In the genomic region with DNA sequence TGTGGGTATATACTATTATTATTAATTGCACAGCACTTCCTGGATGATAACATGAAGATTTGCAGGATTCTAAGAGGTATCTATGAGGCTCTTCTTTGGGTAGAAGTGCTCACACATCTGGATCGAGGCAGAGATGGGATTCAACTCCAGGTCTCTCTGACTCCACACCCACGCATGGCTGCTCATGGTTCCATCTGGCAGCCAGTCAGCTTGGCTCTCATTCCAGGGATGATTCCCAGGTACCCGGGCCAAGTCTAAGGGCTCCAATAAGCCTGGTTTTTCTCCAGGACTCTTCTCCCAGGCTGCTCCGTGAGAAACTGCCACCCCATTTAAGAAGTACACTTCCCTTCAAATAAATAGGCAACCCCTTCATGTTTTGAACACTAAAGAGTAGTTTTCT, we compare ENCODE assay signal across 9 mouse cellular contexts.
A peak's percentile ranks its signal among the peaks of the same experiment; 100 is the strongest.
DNase-seq lines count a peak whose midpoint lies in the region; ATAC-seq lines count a peak whose summit lies in the region.
"Had no signal": no experiment of that assay in that cellular context is flagged by ENCODE, and none has a peak within 500 bp of the region (broad histone marks: within the 10 kb centered on the region; RNA-seq: fewer than 3 reads in every experiment).

No protein-coding gene starts in this region.

- H3K4me2 ChIP-seq in kidney, embryonic 14.5 days (replicated peaks; ENCODE audit: low read depth, low read length) = no peak overlapping the region
- no peak overlapping the region for H3K4me2 ChIP-seq in hindbrain, embryonic 14.5 days (replicated peaks)

- peak; percentile 73 for DNase-seq in kidney, adult 18-20 months
- DNase-seq in cerebellum, adult 8-10 months = peak; percentile 56
- DNase-seq in heart, adult 8-10 months (ENCODE audit: low spot score) = peak; percentile 36
- peak; percentile 52 for DNase-seq in ovary, postnatal 10 days (ENCODE audit: low spot score)
- no peak for DNase-seq in B cell, adult 2 months
- no peak for DNase-seq in layer of hippocampus, postnatal 36 days
- no peak for DNase-seq in hindbrain, embryonic 14.5 days (ENCODE audit: low spot score)

- no peaks in the 10 kb centered on the region for H3K36me3 ChIP-seq in kidney, embryonic 14.5 days (ENCODE audit: control insufficient read depth, insufficient read depth, low read length)
- no peaks in the 10 kb centered on the region for H3K36me3 ChIP-seq in hindbrain, embryonic 14.5 days (replicated peaks; ENCODE audit: control insufficient read depth, insufficient read depth)

- peaks cover 30% of the 10 kb centered on the region for H3K4me1 ChIP-seq in kidney, embryonic 14.5 days (ENCODE audit: control insufficient read depth, insufficient read depth, low read length)
- no peaks in the 10 kb centered on the region for H3K4me1 ChIP-seq in hindbrain, embryonic 14.5 days (replicated peaks; ENCODE audit: control insufficient read depth, insufficient read depth, low read length)

- H3K9ac ChIP-seq in kidney, embryonic 14.5 days (ENCODE audit: low read depth, low read length) = no peak overlapping the region
- H3K9ac ChIP-seq in hindbrain, embryonic 14.5 days = no peak overlapping the region

- H3K4me3 ChIP-seq in kidney, embryonic 14.5 days (ENCODE audit: low read length) = no peak overlapping the region
- no peak overlapping the region for H3K4me3 ChIP-seq in hindbrain, embryonic 14.5 days (replicated peaks; ENCODE audit: low read length)

- no peaks in the 10 kb centered on the region for H3K9me3 ChIP-seq in kidney, embryonic 14.5 days (ENCODE audit: control insufficient read depth, low read length)
- no peaks in the 10 kb centered on the region for H3K9me3 ChIP-seq in hindbrain, embryonic 14.5 days (ENCODE audit: control insufficient read depth, low read length)

- no peaks in the 10 kb centered on the region for H3K27me3 ChIP-seq in kidney, embryonic 14.5 days (ENCODE audit: control insufficient read depth, insufficient read depth, low read length)
- no peaks in the 10 kb centered on the region for H3K27me3 ChIP-seq in hindbrain, embryonic 14.5 days (ENCODE audit: control insufficient read depth, insufficient read depth, low read length)
- H3K27me3 ChIP-seq: Patski had no signal

- ATAC-seq in kidney, embryonic 14.5 days (ENCODE audit: low FRiP score, low TSS enrichment) = no peak; the same call in 1 of the 2 replicates
- ATAC-seq in hindbrain, embryonic 14.5 days (ENCODE audit: low FRiP score) = no peak
- ATAC-seq: Patski had no signal

- H3K27ac ChIP-seq in kidney, embryonic 14.5 days (ENCODE audit: low read depth, low read length) = no peak overlapping the region
- H3K27ac ChIP-seq in hindbrain, embryonic 14.5 days = no peak overlapping the region

- WGBS in kidney, embryonic 14.5 days = 33% methylated on average over 4 of the region's 4 CpGs
- WGBS in hindbrain, embryonic 14.5 days = 64% methylated on average over 4 of the region's 4 CpGs

Comparison
In these comparisons a context has a peak if more than half of its experiments do, and no peak if none do; other contexts are left out.
1. DNase-seq: peak in kidney, adult 18-20 months (single experiment), cerebellum, adult 8-10 months (single experiment), heart, adult 8-10 months (single experiment) and ovary, postnatal 10 days (single experiment); none in B cell, adult 2 months (0 of 2), layer of hippocampus, postnatal 36 days (0 of 2) and hindbrain, embryonic 14.5 days (single experiment).